Mouse (Mus musculus) midbrain, embryonic 14.5 days (tissue): ENCODE data around the gene Vsig2. TPM values are rescaled to one million over a fixed set of nuclear protein-coding genes. Genes with fewer than 3 reads are reported as not detected.

ENCODE experiments used
- ATAC-seq: fragments of 200-750 bp; cut with Nextera tagmentation; 2 replicates; pipeline ENCODE4 v1.8.0; 2017; ENCODE audit warnings: moderate number of reproducible peaks, moderate library complexity; ENCODE audit not compliant: low FRiP score, low TSS enrichment
- DNase-seq: peaks from one replicate; pipeline ENCODE4 v3.0.0-alpha.2; 2015
- H3K27ac ChIP-seq: fragments of 300-500 bp; sonication (generic); replicated peaks from 2 replicates; pipeline ENCODE4 v1.5.1; 2014; ENCODE audit warnings: mild to moderate bottlenecking, low read depth, low read length, moderate library complexity
- H3K27me3 ChIP-seq: fragments of 300-500 bp; sonication (generic); 2 replicates; pipeline ENCODE4 v1.6.1; 2014; ENCODE audit warnings: low read length, control low read depth, mixed read lengths; ENCODE audit not compliant: control insufficient read depth, insufficient read depth
- H3K36me3 ChIP-seq: fragments of 300-500 bp; sonication (generic); 2 replicates; pipeline ENCODE4 v1.6.1; 2014; ENCODE audit warnings: low read length, control low read depth; ENCODE audit not compliant: control insufficient read depth, insufficient read depth
- H3K4me1 ChIP-seq: fragments of 300-500 bp; sonication (generic); 2 replicates; pipeline ENCODE4 v1.6.1; 2014; ENCODE audit warnings: mild to moderate bottlenecking, antibody characterized with exemption, low read length, control low read depth; ENCODE audit not compliant: control insufficient read depth, insufficient read depth
- H3K4me2 ChIP-seq: fragments of 300-500 bp; sonication (generic); 2 replicates; pipeline ENCODE4 v1.6.1; 2014; ENCODE audit warnings: mild to moderate bottlenecking, low read length, moderate library complexity
- H3K4me3 ChIP-seq: fragments of 300-500 bp; sonication (generic); replicated peaks from 2 replicates; pipeline ENCODE4 v1.5.1; 2014; ENCODE audit warnings: low read depth, low read length
- H3K9ac ChIP-seq: fragments of 300-500 bp; sonication (generic); replicated peaks from 2 replicates; pipeline ENCODE4 v1.6.1; 2014; ENCODE audit warnings: mild to moderate bottlenecking, low read length, moderate library complexity
- H3K9me3 ChIP-seq: fragments of 300-500 bp; sonication (generic); 2 replicates; pipeline ENCODE4 v1.6.1; 2016; ENCODE audit warnings: low read length, control low read depth, mixed read lengths; ENCODE audit not compliant: control insufficient read depth
- WGBS: fragments of 180-500 bp; shearing (Covaris S2); extraction: QIAGEN DNeasy Blood & Tissue Kit; methylation state at CpG from one replicate; pipeline ENCODE4 v1.1.7; 2014; 5-methylcytosine and 5-hydroxymethylcytosine counted together
- polyA plus RNA-seq: library from polyadenylated mRNA; unstranded; fragments of >200 nt; fragmentation: Nextera tagmentation; extraction: Ambion mirVana; gene quantifications from 2 replicates; pipeline ENCODE4 v1.2.1, GENCODE M21; 2014

The Vsig2 gene
- 0.29 and 0.35 TPM in 2 replicates for polyA plus RNA-seq

DNA sequence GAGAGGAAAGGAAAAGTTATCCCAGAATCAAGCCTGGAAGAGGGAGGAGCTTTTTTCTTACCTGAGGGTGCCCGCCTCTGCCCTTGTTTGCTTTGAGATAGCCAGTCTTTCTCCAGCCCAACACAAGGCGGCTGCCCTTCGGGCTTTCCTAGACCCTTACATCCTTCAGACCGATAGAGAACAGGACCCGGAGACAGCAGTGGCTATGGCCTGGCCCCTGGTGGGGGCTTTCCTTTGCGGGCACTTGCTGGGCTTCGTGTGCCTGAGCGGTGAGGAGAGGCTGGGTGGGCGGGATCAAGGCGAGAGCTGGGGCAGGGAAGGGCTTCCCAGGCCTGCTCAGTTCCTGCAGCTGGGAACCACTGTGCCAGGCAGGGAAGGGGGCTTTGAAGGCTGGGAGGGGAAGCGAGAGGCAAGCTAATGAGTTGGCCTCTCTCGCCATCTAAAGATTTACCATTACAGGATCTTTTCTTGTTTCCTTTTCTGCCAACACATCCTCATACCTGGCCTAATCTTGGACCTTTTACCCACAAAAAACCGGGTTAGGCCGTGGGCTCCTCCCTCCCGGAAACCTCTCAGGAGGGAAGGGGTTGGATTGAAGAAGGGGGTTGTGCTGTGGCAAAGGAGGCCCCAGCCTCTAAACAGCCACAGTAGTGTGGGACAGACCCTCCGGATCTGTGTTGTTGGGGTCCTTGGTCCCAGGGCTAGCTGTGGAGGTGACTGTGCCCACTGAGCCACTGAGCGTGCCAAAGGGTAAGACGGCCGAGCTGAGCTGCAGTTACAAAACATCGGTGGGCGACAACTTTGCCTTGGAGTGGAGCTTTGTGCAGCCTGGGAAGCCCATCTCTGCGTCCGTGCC lies at the start of gene Vsig2:
Gene Vsig2, plus strand, starts transcription at position 86 of the 856 bp plus-strand sequence.
- peak; percentile 38; the same call in 1 of the 2 replicates for ATAC-seq

DNA sequence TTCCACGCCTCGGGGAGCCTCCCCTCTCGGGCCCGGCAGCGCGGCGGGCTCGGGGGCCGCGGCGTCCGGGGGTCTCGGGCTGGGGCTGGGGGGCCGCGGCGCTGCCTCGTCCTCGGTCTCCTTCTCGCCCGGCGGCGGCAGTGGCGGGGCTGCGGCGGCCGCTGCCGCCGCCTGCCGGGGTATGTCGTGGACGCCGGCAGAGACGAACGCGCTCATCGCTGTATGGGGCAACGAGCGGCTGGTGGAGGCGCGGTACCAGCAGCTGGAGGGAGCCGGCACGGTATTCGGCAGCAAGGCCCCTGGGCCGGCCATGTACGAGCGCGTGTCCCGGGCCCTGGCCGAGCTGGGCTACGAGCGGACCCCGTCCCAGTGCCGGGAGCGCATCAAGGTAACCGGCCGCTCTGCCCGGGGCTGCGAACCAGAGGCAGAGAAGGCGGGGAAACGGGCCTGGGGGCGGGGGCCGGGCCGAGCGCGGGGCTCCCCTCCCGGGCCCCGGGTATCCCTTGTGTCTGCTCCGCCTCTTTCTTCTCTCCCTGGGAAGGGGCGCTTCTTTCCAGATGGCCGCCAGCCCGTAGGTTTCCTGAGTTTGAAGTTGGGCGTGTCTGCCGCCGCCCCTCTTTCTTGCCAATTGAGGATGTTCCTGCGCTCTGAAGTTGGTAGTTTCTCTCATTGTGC lies 49.5 kb upstream of the Vsig2 start:
- under 1% methylated on average over 71 of the region's 75 CpGs for WGBS
- ATAC-seq, result peak; percentile 81
- H3K9me3 ChIP-seq, result no peaks in the 10 kb centered on the region

More for the DNA sequence above, at the start of gene Vsig2:
- no peaks in the 10 kb centered on the region for H3K27me3 ChIP-seq
- peaks cover 4% of the 10 kb centered on the region for H3K4me1 ChIP-seq
- no peaks in the 10 kb centered on the region for H3K36me3 ChIP-seq
- H3K4me2 ChIP-seq, result no peak within 1 kb of the TSS
- no peak for DNase-seq
- H3K9ac ChIP-seq, result no peak within 1 kb of the TSS
- 51% methylated on average over 23 of the region's 23 CpGs for WGBS
- H3K27ac ChIP-seq, result no peak within 1 kb of the TSS
- H3K4me3 ChIP-seq, result no peak within 1 kb of the TSS
- no peaks in the 10 kb centered on the region for H3K9me3 ChIP-seq

DNA sequence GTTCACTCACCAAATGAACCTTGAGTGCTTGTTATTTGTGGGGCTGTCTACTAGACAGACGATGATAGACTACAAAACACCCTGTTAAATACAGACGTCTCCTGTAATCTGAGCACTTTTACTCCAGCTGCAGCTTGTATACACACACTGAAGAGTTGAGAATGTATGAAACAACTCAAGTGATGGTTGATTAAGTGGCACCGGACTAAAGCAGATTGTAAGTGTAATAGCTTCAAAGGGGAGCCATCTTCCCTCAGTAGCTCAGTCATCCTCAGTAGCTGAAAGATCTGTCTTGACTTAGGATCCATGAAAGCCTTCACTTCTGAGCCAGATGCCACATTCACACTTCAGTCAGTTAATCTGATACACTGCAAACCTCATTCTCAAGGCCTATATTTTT lies 43.3 kb upstream of the Vsig2 start:
- no peak for DNase-seq
- no peak for ATAC-seq
- Histone ChIP-seq H3K27ac (no peak overlapping the region), H3K4me1 (peaks cover 10% of the 10 kb centered on the region), H3K36me3 (0 out of 2 replicates have a peak, but pooled peaks cover 4% of the 10 kb centered on the region), H3K4me3 (no peak overlapping the region), H3K9me3 (no peaks in the 10 kb centered on the region), H3K27me3 (no peaks in the 10 kb centered on the region), H3K9ac (no peak overlapping the region), H3K4me2 (no peak overlapping the region)
- WGBS, result 88% methylated on average over 3 of the region's 3 CpGs

More for the DNA sequence above, 49.5 kb upstream of the Vsig2 start:
- peak overlapping the region; percentile 99 for H3K27ac ChIP-seq
- peak overlapping the region; percentile 89 for H3K9ac ChIP-seq
- peak overlapping the region; percentile 94 for H3K4me2 ChIP-seq
- peak overlapping the region; percentile 94 for H3K4me3 ChIP-seq
- H3K36me3 ChIP-seq, result no peaks in the 10 kb centered on the region
- peak; percentile 66 for DNase-seq
- peaks cover 22% of the 10 kb centered on the region for H3K4me1 ChIP-seq
- H3K27me3 ChIP-seq, result no peaks in the 10 kb centered on the region

DNA sequence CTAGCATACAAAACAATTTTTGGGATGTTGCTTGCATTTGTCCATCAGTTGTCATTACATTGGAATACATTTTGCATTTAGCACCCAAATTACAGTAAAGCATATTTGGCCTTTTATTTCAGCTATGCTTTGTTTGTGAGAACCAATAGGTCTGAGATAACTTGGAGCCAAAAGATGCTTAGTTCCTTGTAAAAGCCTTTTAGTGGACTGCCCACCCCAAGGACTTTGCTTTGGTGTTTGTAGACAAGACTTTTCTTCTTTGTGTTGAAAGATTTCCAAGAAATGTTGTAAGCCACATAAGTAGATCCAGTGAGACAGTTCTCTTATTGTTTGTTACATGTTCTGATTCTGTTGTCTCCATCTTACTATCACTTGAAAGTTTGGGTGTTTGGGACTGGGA lies 42.7 kb upstream of the Vsig2 start:
- no peaks in the 10 kb centered on the region for H3K27me3 ChIP-seq
- H3K9me3 ChIP-seq, result no peaks in the 10 kb centered on the region
- 0 out of 2 replicates have a peak, but pooled peaks cover 4% of the 10 kb centered on the region for H3K36me3 ChIP-seq
- H3K9ac ChIP-seq, result no peak overlapping the region
- DNase-seq, result no peak
- no peak overlapping the region for H3K27ac ChIP-seq
- no peak overlapping the region for H3K4me3 ChIP-seq
- ATAC-seq, result no peak
- no peak overlapping the region for H3K4me2 ChIP-seq
- H3K4me1 ChIP-seq, result peaks cover 4% of the 10 kb centered on the region; the same call in 1 of the 2 replicates

DNA sequence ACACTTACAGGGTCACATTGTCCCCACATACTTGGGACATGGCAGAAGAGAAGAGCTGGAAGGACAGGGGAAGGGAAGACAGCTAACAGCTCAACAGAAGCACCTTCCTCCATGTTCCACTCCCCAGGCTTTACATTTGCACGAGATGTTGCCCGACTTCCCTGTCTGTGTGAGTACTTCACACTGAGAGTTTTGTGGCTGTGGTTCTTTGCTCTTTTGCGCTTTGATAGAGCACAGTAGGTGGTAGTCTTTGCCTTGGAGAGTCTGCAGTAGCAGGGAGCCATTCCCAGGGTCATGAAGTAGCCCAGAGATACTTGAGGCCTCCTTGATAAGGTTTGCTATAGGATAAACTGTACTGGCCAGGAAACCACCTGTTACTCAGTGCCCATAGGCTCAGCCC lies 38.9 kb upstream of the Vsig2 start:
- Histone ChIP-seq H3K9me3 (no peaks in the 10 kb centered on the region), H3K4me2 (no peak overlapping the region), H3K4me3 (no peak overlapping the region), H3K27me3 (no peaks in the 10 kb centered on the region), H3K9ac (no peak overlapping the region), H3K4me1 (no peaks in the 10 kb centered on the region), H3K27ac (no peak overlapping the region), H3K36me3 (0 out of 2 replicates have a peak, but pooled peaks cover 4% of the 10 kb centered on the region)
- no peak for ATAC-seq
- no peak for DNase-seq
- WGBS, result 78% methylated on average over 3 of the region's 3 CpGs

DNA sequence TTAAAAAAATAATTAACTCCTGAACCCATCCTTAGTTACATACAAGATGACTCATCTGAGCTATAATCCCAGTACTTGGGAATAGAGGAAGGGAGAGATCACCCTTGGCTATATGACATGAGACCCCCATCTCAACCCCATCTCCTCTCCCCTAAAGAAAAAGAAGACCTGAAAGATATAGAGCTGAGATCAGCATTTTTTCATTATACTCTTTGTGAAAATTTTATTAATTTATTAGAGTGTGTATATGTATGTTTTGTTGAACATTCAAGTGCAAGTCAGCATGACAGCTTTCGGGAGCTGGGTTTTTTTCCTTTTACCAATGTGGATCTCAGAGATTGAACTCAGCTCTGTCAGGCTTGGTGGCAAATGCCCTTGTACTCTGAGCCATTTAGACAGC lies 37.9 kb upstream of the Vsig2 start:
- WGBS, result 100% methylated on average over 1 of the region's 1 CpGs
- 0 out of 2 replicates have a peak, but pooled peaks cover 4% of the 10 kb centered on the region for H3K36me3 ChIP-seq
- no peak for DNase-seq
- ATAC-seq, result no peak
- no peak overlapping the region for H3K27ac ChIP-seq
- H3K27me3 ChIP-seq, result no peaks in the 10 kb centered on the region
- H3K4me1 ChIP-seq, result no peaks in the 10 kb centered on the region
- no peak overlapping the region for H3K4me3 ChIP-seq
- H3K9ac ChIP-seq, result no peak overlapping the region
- no peak overlapping the region for H3K4me2 ChIP-seq
- no peaks in the 10 kb centered on the region for H3K9me3 ChIP-seq

DNA sequence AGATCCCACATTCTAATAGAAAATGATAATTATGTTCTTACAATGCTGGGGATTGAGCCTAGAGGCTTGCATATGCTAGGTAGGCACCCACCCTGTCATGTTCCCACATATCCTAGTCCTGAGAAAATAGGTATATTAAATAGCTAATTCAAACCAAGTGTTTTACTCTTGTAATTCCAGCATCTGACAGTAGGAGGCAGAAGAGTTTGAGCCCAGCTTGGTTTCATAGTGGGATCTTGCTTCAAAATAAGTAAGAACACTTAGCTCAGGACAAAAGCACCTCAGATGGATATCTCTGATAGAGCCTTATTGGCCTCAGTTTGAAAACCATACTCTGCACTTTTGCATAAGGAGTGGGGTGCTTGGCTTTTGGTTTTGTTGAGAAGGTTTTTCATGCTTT lies 34.7 kb upstream of the Vsig2 start:
- DNase-seq, result no peak
- Histone ChIP-seq H3K36me3 (0 out of 2 replicates have a peak, but pooled peaks cover 4% of the 10 kb centered on the region), H3K4me1 (no peaks in the 10 kb centered on the region), H3K9ac (no peak overlapping the region), H3K4me2 (no peak overlapping the region), H3K27ac (no peak overlapping the region), H3K9me3 (no peaks in the 10 kb centered on the region), H3K4me3 (no peak overlapping the region), H3K27me3 (no peaks in the 10 kb centered on the region)
- no peak for ATAC-seq

DNA sequence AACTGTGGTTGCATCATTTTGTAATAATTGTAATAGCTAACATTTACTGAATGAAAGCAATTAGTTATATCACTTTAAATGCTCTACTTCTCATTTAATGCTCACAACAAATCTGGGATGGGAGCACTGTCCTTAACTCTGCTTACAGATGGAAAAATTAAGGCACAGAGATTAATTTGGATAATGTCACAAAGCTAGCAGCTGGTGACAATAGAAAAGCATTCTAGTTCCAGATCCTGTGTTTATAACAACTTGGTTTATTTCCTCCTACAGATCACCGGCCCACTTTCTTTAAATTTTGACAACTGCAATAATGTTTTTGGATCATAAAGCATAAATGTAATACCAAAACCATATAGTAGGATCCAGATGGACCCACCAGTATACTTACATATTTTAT lies 33.0 kb upstream of the Vsig2 start:
- DNase-seq, result no peak
- H3K4me3 ChIP-seq, result no peak overlapping the region
- no peaks in the 10 kb centered on the region for H3K9me3 ChIP-seq
- 96% methylated on average over 1 of the region's 1 CpGs for WGBS
- H3K27ac ChIP-seq, result no peak overlapping the region
- no peak for ATAC-seq
- no peaks in the 10 kb centered on the region for H3K36me3 ChIP-seq
- H3K27me3 ChIP-seq, result no peaks in the 10 kb centered on the region
- no peak overlapping the region for H3K4me2 ChIP-seq
- no peaks in the 10 kb centered on the region for H3K4me1 ChIP-seq
- H3K9ac ChIP-seq, result no peak overlapping the region
